Comparison of ENCODE assay signal across 10 mouse cellular contexts in the genomic region with DNA sequence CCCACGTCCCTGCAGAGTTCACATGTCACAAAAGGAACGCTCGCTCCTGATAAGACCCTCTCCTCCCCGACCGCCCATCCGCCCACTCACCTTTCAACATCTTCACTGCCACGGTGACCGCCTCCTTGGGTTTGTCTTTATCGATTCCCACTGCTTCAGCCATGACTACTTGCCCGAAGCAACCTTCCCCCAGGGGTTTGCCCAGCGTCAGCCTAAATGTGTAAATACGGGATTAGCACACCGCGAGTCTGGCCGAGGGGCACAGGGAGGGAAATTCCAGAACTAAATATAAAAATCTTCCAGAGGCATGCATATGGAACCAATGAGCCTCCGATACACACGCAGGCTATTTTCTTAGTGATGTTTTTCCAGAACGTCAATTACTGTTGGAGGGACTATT.
DNase-seq lines count a peak whose midpoint lies in the region; ATAC-seq lines count a peak whose summit lies in the region.
"Had no signal": no experiment of that assay in that cellular context is flagged by ENCODE, and none has a peak within 500 bp of the region (broad histone marks: within the 10 kb centered on the region; RNA-seq: fewer than 3 reads in every experiment).

No protein-coding gene starts in this region.

- peak; percentile 60 for DNase-seq in forebrain, embryonic 10.5 days (ENCODE audit: extremely low spot score, low spot score)
- peak; percentile 81 for DNase-seq in embryo, embryonic 10 days (ENCODE audit: low spot score)
- DNase-seq in right cerebral cortex, postnatal 36 days (ENCODE audit: low spot score in 2 of 2): no peak
- DNase-seq in urinary bladder, postnatal 36 days (ENCODE audit: low spot score in 2 of 2): no peak
- DNase-seq: thymus, adult 2 months had no signal

- H3K4me2 ChIP-seq in forebrain, embryonic 16.5 days (ENCODE audit: low read length): no peak overlapping the region; the same call in 1 of the 2 replicates
- peak overlapping the region; percentile 48 for H3K4me2 ChIP-seq in hindbrain, embryonic 16.5 days (ENCODE audit: low read length)
- peak overlapping the region; percentile 46 for H3K4me2 ChIP-seq in midbrain, embryonic 13.5 days (replicated peaks)

- H3K36me3 ChIP-seq in forebrain, embryonic 10.5 days (replicated peaks): peaks cover 82% of the 10 kb centered on the region
- peaks cover 5% of the 10 kb centered on the region; the same call in 1 of the 2 replicates for H3K36me3 ChIP-seq in forebrain, embryonic 16.5 days (ENCODE audit: control insufficient read depth, insufficient read depth)
- H3K36me3 ChIP-seq in hindbrain, embryonic 16.5 days (ENCODE audit: control insufficient read depth, insufficient read depth, low read length): no peaks in the 10 kb centered on the region
- H3K36me3 ChIP-seq in midbrain, embryonic 13.5 days: peaks cover 39% of the 10 kb centered on the region

- peaks cover 5% of the 10 kb centered on the region for H3K27me3 ChIP-seq in forebrain, embryonic 10.5 days (ENCODE audit: poor library complexity, severe bottlenecking)
- no peaks in the 10 kb centered on the region for H3K27me3 ChIP-seq in forebrain, embryonic 16.5 days (replicated peaks; ENCODE audit: control insufficient read depth, insufficient read depth, low read length)
- H3K27me3 ChIP-seq in hindbrain, embryonic 16.5 days (replicated peaks; ENCODE audit: control insufficient read depth, insufficient read depth, low read length): no peaks in the 10 kb centered on the region
- H3K27me3 ChIP-seq in midbrain, embryonic 13.5 days: peaks cover 6% of the 10 kb centered on the region; the same call in 1 of the 2 replicates

- H3K4me1 ChIP-seq in forebrain, embryonic 10.5 days: peaks cover 29% of the 10 kb centered on the region
- H3K4me1 ChIP-seq in forebrain, embryonic 16.5 days (replicated peaks; ENCODE audit: control insufficient read depth, insufficient read depth, low read length): peaks cover 6% of the 10 kb centered on the region
- peaks cover 3% of the 10 kb centered on the region; the same call in 1 of the 2 replicates for H3K4me1 ChIP-seq in hindbrain, embryonic 16.5 days (ENCODE audit: control insufficient read depth, insufficient read depth, low read depth, low read length)
- peaks cover 16% of the 10 kb centered on the region for H3K4me1 ChIP-seq in midbrain, embryonic 13.5 days (replicated peaks)

- 17% methylated on average over 18 of the region's 18 CpGs for WGBS in forebrain, embryonic 10.5 days
- WGBS in forebrain, embryonic 16.5 days: 33% methylated on average over 18 of the region's 18 CpGs
- WGBS in hindbrain, embryonic 16.5 days: 23% methylated on average over 18 of the region's 18 CpGs
- WGBS in midbrain, embryonic 13.5 days: 12% methylated on average over 18 of the region's 18 CpGs

- H3K27ac ChIP-seq in forebrain, embryonic 10.5 days: peak overlapping the region; percentile 70
- no peak overlapping the region for H3K27ac ChIP-seq in forebrain, embryonic 16.5 days (ENCODE audit: low read length)
- H3K27ac ChIP-seq in hindbrain, embryonic 16.5 days (ENCODE audit: low read depth, low read length): no peak overlapping the region
- H3K27ac ChIP-seq in midbrain, embryonic 13.5 days: no peak overlapping the region
- H3K27ac ChIP-seq: liver, embryonic 14.5 days had no signal

- ATAC-seq in forebrain, embryonic 16.5 days: no peak
- no peak for ATAC-seq in hindbrain, embryonic 16.5 days
- no peak for ATAC-seq in midbrain, embryonic 13.5 days
- ATAC-seq in megakaryocyte progenitor cell, adult 5-6 weeks (replicated peaks; ENCODE audit: poor library complexity): no peak

- no peak overlapping the region for H3K9ac ChIP-seq in forebrain, embryonic 16.5 days (replicated peaks; ENCODE audit: low read depth, low read length)
- no peak overlapping the region for H3K9ac ChIP-seq in hindbrain, embryonic 16.5 days (ENCODE audit: low read depth, low read length)
- H3K9ac ChIP-seq in midbrain, embryonic 13.5 days (replicated peaks): no peak overlapping the region
- H3K9ac ChIP-seq: liver, embryonic 14.5 days had no signal

- no peaks in the 10 kb centered on the region; the same call in 1 of the 2 replicates for H3K9me3 ChIP-seq in forebrain, embryonic 10.5 days
- no peaks in the 10 kb centered on the region for H3K9me3 ChIP-seq in forebrain, embryonic 16.5 days (ENCODE audit: control insufficient read depth, low read length)
- H3K9me3 ChIP-seq in hindbrain, embryonic 16.5 days (ENCODE audit: control insufficient read depth, low read length): no peaks in the 10 kb centered on the region
- no peaks in the 10 kb centered on the region for H3K9me3 ChIP-seq in midbrain, embryonic 13.5 days

- peak overlapping the region; percentile 16; the same call in 1 of the 2 replicates for H3K4me3 ChIP-seq in forebrain, embryonic 10.5 days
- H3K4me3 ChIP-seq in forebrain, embryonic 16.5 days (replicated peaks; ENCODE audit: low read length): no peak overlapping the region
- peak overlapping the region; percentile 14; the same call in 1 of the 2 replicates for H3K4me3 ChIP-seq in hindbrain, embryonic 16.5 days (ENCODE audit: low read length)
- H3K4me3 ChIP-seq in midbrain, embryonic 13.5 days (replicated peaks): peak overlapping the region; percentile 19

Comparison
In these comparisons a context has a peak if more than half of its experiments do, and no peak if none do; other contexts are left out.
1. DNase-seq: peak in forebrain, embryonic 10.5 days (single experiment) and embryo, embryonic 10 days (single experiment); none in right cerebral cortex, postnatal 36 days (0 of 2) and urinary bladder, postnatal 36 days (0 of 2).